Mouse (Mus musculus): ENCODE measurements around the gene Dbp.

GRCm38 (mm10) chr7:45741308-45741707 is 36.4 kb downstream of the Dbp start:
- TF ChIP-seq CTCF (IDR thresholded peaks at IDR 0.05; ENCODE audit: low read depth) (no peak), EP300 (IDR thresholded peaks at IDR 0.05; ENCODE audit: low read depth) (no peak)
